Mouse (Mus musculus) lung, adult 2 months (tissue): ENCODE measurements around the gene Cdc5l. TPM values are rescaled to one million over a fixed set of nuclear protein-coding genes. Genes with fewer than 3 reads are reported as not detected.
"Not testable (repeated sequence)": the region's sequence is repeated elsewhere in the genome, so short reads cannot be mapped to it uniquely, and the experiment has no call there.

Experiments used
- DNase-seq: peaks from one replicate; pipeline ENCODE4 v3.0.0; 2022
- H3K4me1 ChIP-seq: fragments of 200-500 bp; 2 replicates; pipeline ENCODE4 v1.6.1; 2011; ENCODE audit warnings: low read length; ENCODE audit not compliant: control insufficient read depth, insufficient read depth
- H3K4me3 ChIP-seq: fragments of 200-500 bp; replicated peaks from 2 replicates; pipeline ENCODE3; 2011; ENCODE audit warnings: low read depth, mild to moderate bottlenecking, control low read depth, low read length; ENCODE audit errors: extremely low read depth
- CTCF ChIP-seq: fragments of 200-500 bp; IDR thresholded peaks from 2 replicates; pipeline ENCODE4 v1.5.1; 2011; ENCODE audit warnings: mild to moderate bottlenecking, low read length, control low read depth; ENCODE audit not compliant: insufficient read depth
- POLR2A ChIP-seq: fragments of 200-500 bp; IDR thresholded peaks from 2 replicates; pipeline ENCODE4 v1.6.1; 2011; ENCODE audit warnings: low read depth, mild to moderate bottlenecking, control low read depth, low read length, borderline replicate concordance; ENCODE audit errors: extremely low read depth
- WGBS: fragments of 180-500 bp; shearing (Covaris S2); methylation state at CpG from one replicate; pipeline ENCODE4 v1.1.7; 2018; 5-methylcytosine and 5-hydroxymethylcytosine counted together
- polyA plus RNA-seq: library from polyadenylated mRNA; depleted of rRNA; stranded (reverse); fragments of >200 nt; gene quantifications from 2 replicates; pipeline ENCODE4 v1.2.3, GENCODE M21; 2012

Gene Cdc5l
- polyA plus RNA-seq, 1 experiment, result 7.9 TPM

DNA sequence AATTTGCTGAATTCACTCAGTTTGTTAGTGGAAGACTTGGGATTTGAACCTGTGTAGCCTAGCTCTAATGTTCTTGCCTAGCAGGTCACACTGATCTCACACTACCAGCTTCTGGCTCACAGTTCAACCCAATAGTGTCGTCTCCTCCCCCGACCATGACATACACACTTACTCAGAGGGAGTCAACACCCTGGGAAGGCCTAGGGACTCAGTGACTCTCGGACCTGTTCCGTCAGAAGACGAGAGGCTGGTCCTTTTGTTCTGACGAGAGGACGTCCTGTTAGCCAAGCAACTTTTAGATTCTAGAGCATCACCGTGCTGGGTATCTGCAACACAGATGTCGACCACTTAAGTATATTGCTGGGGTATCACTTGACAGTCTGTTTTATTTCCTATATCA, 30.7 kb upstream of the Cdc5l start:
- 77% methylated on average over 9 of the region's 9 CpGs for WGBS
- no peak for DNase-seq

DNA sequence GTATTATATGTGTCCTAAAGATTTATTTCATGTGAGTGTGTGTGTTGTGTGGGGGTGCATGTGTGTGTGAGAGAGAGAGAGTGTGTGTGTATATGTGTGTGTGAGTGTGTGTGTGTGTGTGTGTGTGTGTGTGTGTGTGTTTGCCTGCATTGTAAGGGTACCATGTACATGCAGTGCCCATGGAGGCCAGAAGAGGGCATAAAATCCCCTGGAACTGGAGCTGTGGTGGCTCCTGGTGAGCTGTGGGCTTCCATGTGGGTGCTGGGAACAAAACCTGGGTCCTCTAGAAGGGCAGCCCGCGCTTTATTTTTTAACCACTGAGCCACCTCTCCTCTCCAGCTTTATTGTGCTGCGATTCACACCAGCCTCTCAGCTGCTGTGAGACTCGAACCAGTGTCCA, 29.0 kb upstream of the Cdc5l start:
- Histone ChIP-seq H3K4me1 (no peaks in the 10 kb centered on the region), H3K4me3 (no peak overlapping the region)
- TF ChIP-seq CTCF (no peak), POLR2A (no peak)
- DNase-seq, result no peak
- WGBS, result 95% methylated on average over 4 of the region's 4 CpGs

More for the DNA sequence above, 30.7 kb upstream of the Cdc5l start:
- TF ChIP-seq CTCF (no peak), POLR2A (no peak)
- H3K4me3 ChIP-seq, result no peak overlapping the region
- H3K4me1 ChIP-seq, result no peaks in the 10 kb centered on the region

DNA sequence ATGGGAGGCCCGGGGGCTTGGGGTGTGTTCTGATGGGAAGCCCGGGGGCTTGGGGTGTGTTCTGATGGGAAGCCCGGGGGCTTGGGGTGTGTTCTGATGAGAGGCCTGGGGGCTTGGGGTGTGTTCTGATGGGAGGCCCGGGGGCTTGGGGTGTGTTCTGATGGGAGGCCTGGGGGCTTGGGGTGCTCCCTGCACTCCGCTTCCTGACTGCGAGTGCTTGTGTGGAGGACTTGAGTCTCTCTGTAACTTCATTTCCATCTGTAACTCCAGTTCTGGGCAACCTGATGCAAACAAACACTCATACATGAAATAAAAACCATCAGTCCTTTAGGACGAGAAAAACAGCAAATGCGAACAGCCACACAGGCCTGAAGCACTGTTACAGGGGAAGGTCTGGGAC, 25.5 kb upstream of the Cdc5l start:
- WGBS, result 87% methylated on average over 8 of the region's 8 CpGs
- H3K4me1 ChIP-seq, result no peaks in the 10 kb centered on the region
- TF ChIP-seq POLR2A (no peak), CTCF (no peak)
- H3K4me3 ChIP-seq, result no peak overlapping the region
- DNase-seq, result no peak

DNA sequence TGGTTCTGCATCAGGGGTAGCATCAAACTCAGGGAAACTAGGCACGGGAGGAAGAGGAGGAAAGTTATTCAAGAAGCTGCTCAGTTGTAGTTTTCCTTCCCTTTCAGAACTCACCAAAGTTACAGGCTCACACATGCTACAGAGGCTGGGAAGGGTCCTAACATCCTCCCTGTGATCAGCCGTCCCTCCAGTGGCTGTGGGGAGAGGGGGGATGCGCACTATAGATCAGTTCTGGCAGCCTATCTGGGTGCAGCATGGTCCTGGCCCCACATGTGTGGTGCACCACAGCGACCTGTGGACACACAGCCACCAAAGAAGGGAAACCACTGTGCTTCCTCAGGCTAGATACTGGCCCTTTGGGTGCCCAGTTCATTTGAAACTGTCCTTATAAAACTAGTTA, 25.0 kb upstream of the Cdc5l start:
- Histone ChIP-seq H3K4me3 (no peak overlapping the region), H3K4me1 (no peaks in the 10 kb centered on the region)
- DNase-seq, result no peak
- 76% methylated on average over 4 of the region's 4 CpGs for WGBS
- no peak for TF ChIP-seq POLR2A
- no peak for TF ChIP-seq CTCF

DNA sequence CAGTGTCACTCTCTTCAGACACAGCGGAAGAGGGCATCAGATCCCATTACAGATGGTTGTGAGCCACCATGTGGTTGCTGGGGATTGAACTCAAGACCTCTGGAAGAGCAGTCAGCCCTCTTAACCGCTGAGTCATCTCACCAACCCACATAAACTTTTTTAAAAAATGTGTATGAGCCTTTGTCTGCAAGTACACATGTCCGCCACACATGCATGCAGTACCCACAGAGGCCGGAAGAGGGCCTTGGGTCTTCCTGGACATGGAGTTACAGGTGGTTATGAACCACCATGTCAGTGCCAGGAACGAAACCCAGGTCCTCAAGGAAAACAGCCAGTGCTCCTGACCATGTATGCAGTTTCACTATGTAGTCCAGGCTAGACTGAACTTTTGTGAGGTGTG, 23.9 kb upstream of the Cdc5l start:
- H3K4me1 ChIP-seq, result no peaks in the 10 kb centered on the region
- WGBS, result 89% methylated on average over 5 of the region's 5 CpGs
- TF ChIP-seq CTCF (no peak), POLR2A (no peak)
- DNase-seq, result no peak
- H3K4me3 ChIP-seq, result no peak overlapping the region

DNA sequence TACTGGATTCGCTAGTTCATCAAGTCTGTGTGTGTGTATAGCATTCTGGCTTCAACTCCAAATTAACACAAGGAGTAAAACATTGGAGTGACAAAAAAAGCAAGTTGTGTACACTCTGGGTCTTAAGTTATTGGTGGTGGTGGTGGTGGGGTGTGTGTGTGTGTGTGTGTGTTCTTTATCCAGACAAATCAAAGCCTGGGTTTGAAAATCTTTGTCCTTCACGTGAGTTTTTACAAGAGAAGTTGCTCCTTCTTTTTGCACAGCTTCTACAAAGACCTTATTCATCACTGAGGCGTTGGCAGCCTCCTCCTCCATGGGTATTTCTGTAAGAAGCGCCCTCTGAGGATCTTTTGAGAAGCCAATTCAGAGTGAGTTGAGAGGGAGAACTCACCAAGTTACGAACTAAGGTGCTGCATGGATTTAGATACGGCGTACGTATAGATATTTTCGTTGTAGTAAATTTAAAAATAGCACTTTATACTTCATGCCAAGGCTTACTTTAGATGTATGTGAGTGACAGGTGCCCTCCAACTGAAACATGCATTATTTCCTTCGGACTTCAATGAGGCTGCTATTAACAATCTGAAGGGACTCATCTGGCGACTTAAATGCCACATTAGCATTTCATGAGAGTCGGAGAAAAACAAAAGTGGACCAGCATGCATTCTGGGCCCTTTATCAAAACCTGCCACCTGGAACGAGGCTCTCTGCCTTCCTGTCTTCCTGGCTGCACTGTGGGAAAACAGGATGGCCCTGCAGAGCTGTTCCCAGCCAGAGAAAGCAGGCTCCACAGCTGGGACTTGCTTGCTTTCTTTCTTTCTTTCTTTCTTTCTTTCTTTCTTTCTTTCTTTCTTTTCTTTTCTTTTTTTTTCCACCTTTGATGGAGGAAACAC, 23.0 kb upstream of the Cdc5l start:
- WGBS, result 61% methylated on average over 13 of the region's 13 CpGs
- no peak for TF ChIP-seq POLR2A
- TF ChIP-seq CTCF, result no peak
- DNase-seq, result no peak
- no peaks in the 10 kb centered on the region for H3K4me1 ChIP-seq
- no peak overlapping the region for H3K4me3 ChIP-seq

DNA sequence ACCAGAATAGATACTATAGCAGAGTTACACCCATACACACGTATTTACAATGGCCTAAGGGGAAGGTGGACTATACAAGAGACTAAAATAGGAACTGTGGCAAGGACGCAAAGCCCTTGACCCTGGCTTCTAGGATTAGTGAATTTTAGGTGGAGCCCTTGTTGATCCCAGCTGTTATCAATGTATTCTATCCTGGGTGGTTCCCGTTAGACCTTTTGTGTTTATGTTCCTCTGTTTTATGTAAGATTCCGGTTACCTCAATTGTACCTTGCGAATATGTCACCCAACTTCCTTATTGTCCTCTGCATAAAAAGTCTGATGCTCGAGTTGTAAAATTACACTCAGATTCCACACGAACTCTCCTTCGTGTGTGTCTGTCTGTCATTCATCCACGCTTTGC, 22.2 kb upstream of the Cdc5l start:
- 80% methylated on average over 9 of the region's 9 CpGs for WGBS
- not testable (repeated sequence) for H3K4me3 ChIP-seq, DNase-seq

DNA sequence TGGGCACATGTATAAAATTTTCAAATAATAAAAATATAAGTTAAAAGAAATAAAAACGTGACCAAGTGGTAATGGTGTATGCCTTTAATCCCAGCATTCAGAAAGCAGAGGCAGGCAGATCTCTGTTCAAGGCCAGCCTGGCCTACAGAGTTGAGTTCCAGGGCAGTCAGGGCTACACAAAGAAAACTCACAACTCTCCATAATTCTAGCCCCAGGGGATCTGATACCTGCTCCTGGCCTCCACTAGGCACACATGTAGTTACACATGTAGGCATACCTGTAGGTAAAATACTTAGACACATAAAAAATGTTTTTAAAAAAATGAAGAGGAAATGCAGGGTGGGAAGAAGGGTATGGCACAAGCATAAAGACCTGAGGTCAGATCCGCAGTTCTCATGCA, 21.3 kb upstream of the Cdc5l start:
- H3K4me1 ChIP-seq, result no peaks in the 10 kb centered on the region
- 85% methylated on average over 2 of the region's 2 CpGs for WGBS

More for the DNA sequence above, 22.2 kb upstream of the Cdc5l start:
- H3K4me1 ChIP-seq, result not testable (repeated sequence)

DNA sequence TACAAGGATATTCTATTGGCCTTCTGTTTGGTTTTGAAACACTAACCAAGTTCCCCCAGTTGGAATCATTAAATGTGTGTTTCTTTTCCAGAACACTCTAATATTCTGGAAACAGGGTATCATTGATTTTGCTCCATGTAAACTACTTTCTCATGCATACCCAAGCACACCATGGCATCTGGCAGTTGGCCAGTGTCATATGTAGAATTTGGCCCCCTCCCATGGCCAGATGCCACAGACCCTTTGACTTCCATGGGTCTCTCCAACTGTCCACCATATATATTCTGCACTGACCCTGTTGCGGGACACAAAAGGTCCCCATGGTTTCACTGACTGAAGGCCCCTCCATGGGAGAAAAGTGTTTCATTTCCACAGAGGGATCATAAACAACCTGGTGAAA, 18.7 kb upstream of the Cdc5l start:
- TF ChIP-seq POLR2A (no peak), CTCF (no peak)

More for the DNA sequence above, 21.3 kb upstream of the Cdc5l start:
- no peak overlapping the region for H3K4me3 ChIP-seq
- no peak for TF ChIP-seq POLR2A
- no peak for TF ChIP-seq CTCF
- DNase-seq, result no peak

DNA sequence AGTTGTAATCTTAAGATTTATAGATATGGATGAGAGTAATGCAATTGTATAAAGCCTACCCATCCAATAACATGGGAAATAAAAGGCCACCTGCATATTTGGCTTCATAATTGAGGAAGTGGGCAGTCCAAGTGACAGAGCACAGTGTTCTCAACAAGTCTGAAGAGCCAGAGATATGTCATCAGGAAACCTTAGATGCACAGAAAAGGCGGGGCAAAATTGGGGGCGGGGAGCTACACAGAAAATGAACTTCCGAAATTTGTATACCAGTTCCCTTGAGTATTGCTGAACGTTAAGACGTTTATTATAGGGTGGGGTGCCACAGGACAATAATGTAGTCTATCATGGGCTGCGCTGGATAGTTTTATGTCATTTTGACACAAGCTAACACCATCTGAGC, 16.6 kb upstream of the Cdc5l start:
- H3K4me1 ChIP-seq, result no peaks in the 10 kb centered on the region
- DNase-seq, result no peak
- H3K4me3 ChIP-seq, result no peak overlapping the region
- TF ChIP-seq CTCF, result no peak
- TF ChIP-seq POLR2A, result no peak
- WGBS, result 83% methylated on average over 6 of the region's 6 CpGs

More for the DNA sequence above, 18.7 kb upstream of the Cdc5l start:
- no peak for DNase-seq
- Histone ChIP-seq H3K4me3 (no peak overlapping the region), H3K4me1 (no peaks in the 10 kb centered on the region)
- WGBS, result 96% methylated on average over 1 of the region's 1 CpGs

DNA sequence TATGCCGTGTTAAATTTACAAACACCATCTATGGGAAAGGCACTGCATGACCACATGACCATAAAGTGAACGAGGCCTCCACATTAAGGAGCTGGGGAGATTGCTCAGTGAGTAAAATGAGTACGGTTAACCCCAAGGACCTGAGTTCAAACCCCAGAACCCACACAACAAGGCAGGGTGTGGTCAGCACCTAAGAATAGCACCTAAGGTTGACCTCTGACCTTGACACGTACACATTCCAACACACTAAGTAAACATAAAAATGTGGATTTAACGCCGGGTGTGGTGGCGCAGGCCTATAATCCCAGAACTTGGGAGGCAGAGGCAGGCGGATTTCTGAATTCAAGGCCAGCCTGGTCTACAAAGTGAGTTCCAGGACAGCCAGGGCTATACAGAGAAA, 16.0 kb upstream of the Cdc5l start:
- WGBS, result 88% methylated on average over 8 of the region's 8 CpGs
- no peak for TF ChIP-seq CTCF
- no peak for TF ChIP-seq POLR2A
- Histone ChIP-seq H3K4me1 (no peaks in the 10 kb centered on the region), H3K4me3 (no peak overlapping the region)
- DNase-seq, result no peak
